Mouse (Mus musculus): Measurements from ENCODE around the gene Cyb561d2. TPM values are rescaled to one million over a fixed set of nuclear protein-coding genes. Genes with fewer than 3 reads are reported as not detected.

Cyb561d2 gene
- polyA plus RNA-seq, 1 experiment from 2014 or later: 33.9 TPM

- H3K9me3 ChIP-seq (replicated peaks): no peaks in the 10 kb centered on the region
- peaks cover 6% of the 10 kb centered on the region; the same call in 1 of the 2 replicates for H3K27me3 ChIP-seq
- no peak overlapping the region for H3K4me2 ChIP-seq
- no peak for ATAC-seq (replicated peaks; ENCODE audit: low FRiP score)
- no peaks in the 10 kb centered on the region for H3K36me3 ChIP-seq
- H3K9ac ChIP-seq: no peak overlapping the region
- H3K27ac ChIP-seq: no peak overlapping the region
- peaks cover 26% of the 10 kb centered on the region for H3K4me1 ChIP-seq
- H3K4me3 ChIP-seq (replicated peaks): no peak overlapping the region
- 81% methylated on average over 19 of the region's 19 CpGs for WGBS
Observed at GRCm38 (mm10) chr9:107504662-107505537, 37.1 kb downstream of the Cyb561d2 start.

DNA sequence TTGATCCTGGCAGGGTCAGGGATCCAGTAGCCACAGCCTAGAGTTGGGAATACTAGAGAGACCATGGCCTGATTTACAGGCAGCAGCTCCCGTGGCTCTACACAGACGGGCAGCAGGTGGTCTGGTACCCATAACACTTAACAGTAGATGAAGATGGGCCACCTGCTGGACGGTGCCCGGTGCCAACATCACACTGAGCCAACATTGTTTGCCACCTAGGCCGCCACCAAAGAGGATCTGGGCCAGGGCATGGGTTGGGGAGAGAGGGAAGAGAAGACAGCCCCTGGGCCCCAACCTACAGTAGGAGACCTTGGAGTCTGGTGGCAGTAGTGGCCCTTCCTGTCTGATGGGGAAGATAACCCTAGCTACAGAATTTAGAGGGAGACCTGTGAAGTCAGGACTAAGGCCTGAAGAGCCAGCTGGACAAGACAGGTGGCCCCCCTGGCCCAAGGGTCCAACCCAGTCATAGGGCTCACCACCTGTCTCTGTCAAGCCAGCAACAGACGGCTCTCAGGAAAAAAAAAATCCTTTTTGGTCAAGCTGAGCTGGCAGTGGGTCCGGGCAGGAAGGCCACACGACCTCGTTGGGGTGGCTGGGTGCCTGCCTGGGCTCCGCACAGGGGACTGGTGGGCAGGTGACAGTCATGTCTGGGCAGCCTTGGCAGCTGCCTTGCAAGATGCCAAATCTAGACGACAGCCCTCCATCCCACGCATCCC, 39.7 kb downstream of the Cyb561d2 start:
- Histone ChIP-seq H3K4me3 (replicated peaks) (no peak overlapping the region), H3K9me3 (replicated peaks) (no peaks in the 10 kb centered on the region), H3K4me1 (peaks cover 7% of the 10 kb centered on the region), H3K27me3 (peaks cover 6% of the 10 kb centered on the region; the same call in 1 of the 2 replicates), H3K9ac (no peak overlapping the region), H3K36me3 (no peaks in the 10 kb centered on the region), H3K4me2 (no peak overlapping the region), H3K27ac (no peak overlapping the region)
- ATAC-seq (replicated peaks; ENCODE audit: low FRiP score): no peak
- 79% methylated on average over 12 of the region's 12 CpGs for WGBS

- no peaks in the 10 kb centered on the region for H3K9me3 ChIP-seq (replicated peaks)
- 70% methylated on average over 3 of the region's 3 CpGs for WGBS
- H3K27ac ChIP-seq: no peak overlapping the region
- H3K4me3 ChIP-seq (replicated peaks): no peak overlapping the region
- H3K4me1 ChIP-seq: peaks cover 5% of the 10 kb centered on the region; the same call in 1 of the 2 replicates
- no peak overlapping the region for H3K4me2 ChIP-seq
- no peak for ATAC-seq (replicated peaks; ENCODE audit: low FRiP score)
- H3K36me3 ChIP-seq: no peaks in the 10 kb centered on the region
- no peak overlapping the region for H3K9ac ChIP-seq
- H3K27me3 ChIP-seq: peaks cover 6% of the 10 kb centered on the region; the same call in 1 of the 2 replicates
Observed at GRCm38 (mm10) chr9:107500708-107501286, 41.2 kb downstream of the Cyb561d2 start.

GRCm38 (mm10) chr9:107496359-107496758, 45.6 kb downstream of the Cyb561d2 start:
- H3K4me3 ChIP-seq (replicated peaks): no peak overlapping the region
- no peak overlapping the region for H3K27ac ChIP-seq
- H3K9ac ChIP-seq: no peak overlapping the region
- H3K27me3 ChIP-seq: no peaks in the 10 kb centered on the region
- no peak overlapping the region for H3K4me2 ChIP-seq
- ATAC-seq (replicated peaks; ENCODE audit: low FRiP score): no peak
- H3K36me3 ChIP-seq: no peaks in the 10 kb centered on the region
- 77% methylated on average over 3 of the region's 3 CpGs for WGBS
- H3K9me3 ChIP-seq (replicated peaks): no peaks in the 10 kb centered on the region
- H3K4me1 ChIP-seq: no peaks in the 10 kb centered on the region

GRCm38 (mm10) chr9:107494238-107494637, 47.8 kb downstream of the Cyb561d2 start:
- no peak overlapping the region for H3K4me2 ChIP-seq
- no peak overlapping the region for H3K9ac ChIP-seq
- no peak for ATAC-seq (replicated peaks; ENCODE audit: low FRiP score)
- no peak overlapping the region for H3K4me3 ChIP-seq (replicated peaks)
- H3K27ac ChIP-seq: no peak overlapping the region
- H3K36me3 ChIP-seq: no peaks in the 10 kb centered on the region
- 77% methylated on average over 12 of the region's 12 CpGs for WGBS
- H3K9me3 ChIP-seq (replicated peaks): no peaks in the 10 kb centered on the region
- H3K27me3 ChIP-seq: no peaks in the 10 kb centered on the region
- no peaks in the 10 kb centered on the region for H3K4me1 ChIP-seq

DNA sequence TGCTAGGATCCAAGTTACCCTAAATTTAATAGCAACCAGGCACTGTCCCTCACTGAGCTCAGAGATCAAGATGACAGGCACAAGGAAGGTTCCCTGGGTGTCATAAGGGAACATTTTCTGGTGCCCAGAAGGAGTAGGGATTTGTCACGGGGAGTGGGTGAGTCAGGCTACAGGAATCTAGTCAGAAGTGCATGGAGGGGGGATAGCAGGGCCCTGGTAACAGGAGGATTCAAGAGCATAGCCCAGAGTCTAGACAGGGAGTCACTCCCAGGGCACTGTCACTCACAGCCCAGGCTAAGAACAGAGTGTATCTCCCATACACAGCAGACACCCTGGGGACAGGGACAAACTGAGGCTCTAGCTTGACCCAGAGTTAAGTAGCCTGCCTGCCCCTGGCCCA, 48.5 kb downstream of the Cyb561d2 start:
- 73% methylated on average over 1 of the region's 1 CpGs for WGBS
- no peak for ATAC-seq (replicated peaks; ENCODE audit: low FRiP score)
- H3K4me3 ChIP-seq (replicated peaks): no peak overlapping the region

DNA sequence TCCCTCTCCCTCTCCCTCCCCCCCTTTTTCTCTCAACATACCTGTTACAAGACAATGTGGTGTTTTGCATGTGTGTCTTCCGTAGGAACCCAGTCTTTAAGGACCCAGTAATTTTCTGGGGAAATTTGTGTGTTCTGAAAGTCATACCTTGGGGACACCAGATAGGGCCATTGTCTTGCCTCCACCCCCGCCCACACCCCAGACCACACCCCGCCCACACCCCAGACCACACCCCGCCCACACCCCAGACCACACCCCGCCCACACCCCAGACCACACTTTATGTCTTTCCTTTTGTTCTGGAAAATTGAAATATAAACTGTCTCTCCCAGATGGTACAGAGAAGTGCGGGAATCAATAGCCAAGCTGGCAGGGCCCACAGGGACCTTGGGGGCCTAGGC, 51.4 kb downstream of the Cyb561d2 start:
- ATAC-seq (replicated peaks; ENCODE audit: low FRiP score): no peak
- Histone ChIP-seq H3K27ac (no peak overlapping the region), H3K4me3 (replicated peaks) (no peak overlapping the region), H3K36me3 (no peaks in the 10 kb centered on the region), H3K4me1 (no peaks in the 10 kb centered on the region), H3K9me3 (replicated peaks) (no peaks in the 10 kb centered on the region), H3K27me3 (no peaks in the 10 kb centered on the region), H3K4me2 (no peak overlapping the region), H3K9ac (no peak overlapping the region)
- 66% methylated on average over 6 of the region's 6 CpGs for WGBS

More for the DNA sequence above, 48.5 kb downstream of the Cyb561d2 start:
- Histone ChIP-seq H3K9me3 (replicated peaks) (no peaks in the 10 kb centered on the region), H3K36me3 (no peaks in the 10 kb centered on the region), H3K9ac (no peak overlapping the region), H3K4me2 (no peak overlapping the region), H3K27ac (no peak overlapping the region), H3K27me3 (no peaks in the 10 kb centered on the region), H3K4me1 (no peaks in the 10 kb centered on the region)

DNA sequence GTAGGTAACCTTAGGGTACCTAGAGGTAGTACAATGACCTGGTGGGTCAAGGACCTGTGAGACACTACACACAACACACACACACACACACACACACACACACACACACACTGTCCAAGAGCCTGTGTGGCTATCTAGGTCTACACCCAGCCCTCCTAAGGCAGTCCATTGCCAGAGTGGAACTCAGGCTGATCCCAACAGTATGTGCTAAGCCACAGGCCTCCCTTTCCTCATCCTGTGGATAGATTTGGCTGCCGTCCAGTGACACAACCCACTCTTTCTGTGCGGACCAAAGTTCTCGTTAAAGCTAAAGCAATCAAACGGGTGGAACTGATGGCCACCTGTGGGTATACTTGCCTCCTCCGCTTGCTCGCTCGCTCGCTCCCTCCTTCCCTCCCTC, 51.8 kb downstream of the Cyb561d2 start:
- Histone ChIP-seq H3K9ac (no peak overlapping the region), H3K4me1 (no peaks in the 10 kb centered on the region), H3K4me3 (replicated peaks) (no peak overlapping the region), H3K27ac (no peak overlapping the region), H3K36me3 (no peaks in the 10 kb centered on the region), H3K9me3 (replicated peaks) (no peaks in the 10 kb centered on the region), H3K27me3 (no peaks in the 10 kb centered on the region), H3K4me2 (no peak overlapping the region)
- WGBS: 43% methylated on average over 8 of the region's 8 CpGs
- no peak for ATAC-seq (replicated peaks; ENCODE audit: low FRiP score)

Other genes with a start within 250 kb of the Cyb561d2 start
- 11.1 and 14.1 TPM in 2 replicates for gene Cish, start 246.2 kb downstream of the Cyb561d2 start, polyA plus RNA-seq (2015; fragmentation: Nextera tagmentation; extraction: Ambion mirVana)
- 10.9 and 11.8 TPM in 2 replicates for gene Hemk1, start 203.8 kb downstream of the Cyb561d2 start, polyA plus RNA-seq (2015; fragmentation: Nextera tagmentation; extraction: Ambion mirVana)
- gene 6430571L13Rik, start 201.6 kb downstream of the Cyb561d2 start, polyA plus RNA-seq (2015; fragmentation: Nextera tagmentation; extraction: Ambion mirVana): 0.81 and 0.90 TPM in 2 replicates
- gene Cacna2d2, start 142.6 kb downstream of the Cyb561d2 start, polyA plus RNA-seq (2015; fragmentation: Nextera tagmentation; extraction: Ambion mirVana): 0.84 and 0.93 TPM in 2 replicates
- gene Tmem115, start 8.2 kb downstream of the Cyb561d2 start, polyA plus RNA-seq (2015; fragmentation: Nextera tagmentation; extraction: Ambion mirVana): 45.0 and 49.4 TPM in 2 replicates
- 44.4 and 46.8 TPM in 2 replicates for gene Nprl2, start within 50 bp of the Cyb561d2 start, polyA plus RNA-seq (2015; fragmentation: Nextera tagmentation; extraction: Ambion mirVana)
- gene Zmynd10, start 5.1 kb upstream of the Cyb561d2 start, polyA plus RNA-seq (2015; fragmentation: Nextera tagmentation; extraction: Ambion mirVana): 1.2 and 2.9 TPM in 2 replicates
- 61.7 and 63.4 TPM in 2 replicates for gene Rassf1, start 9.4 kb upstream of the Cyb561d2 start, polyA plus RNA-seq (2015; fragmentation: Nextera tagmentation; extraction: Ambion mirVana)
- 46.5 and 46.8 TPM in 2 replicates for gene Tusc2, start 21.1 kb upstream of the Cyb561d2 start, polyA plus RNA-seq (2015; fragmentation: Nextera tagmentation; extraction: Ambion mirVana)
- 111 and 117 TPM in 2 replicates for gene Hyal2, start 25.8 kb upstream of the Cyb561d2 start, polyA plus RNA-seq (2015; fragmentation: Nextera tagmentation; extraction: Ambion mirVana)
- 8.6 and 10.5 TPM in 2 replicates for gene Hyal1, start 34.7 kb upstream of the Cyb561d2 start, polyA plus RNA-seq (2015; fragmentation: Nextera tagmentation; extraction: Ambion mirVana)
- 16.0 and 19.3 TPM in 2 replicates for gene Naa80, start 36.7 kb upstream of the Cyb561d2 start, polyA plus RNA-seq (2015; fragmentation: Nextera tagmentation; extraction: Ambion mirVana)
- gene Hyal3, start 38.6 kb upstream of the Cyb561d2 start, polyA plus RNA-seq (2015; fragmentation: Nextera tagmentation; extraction: Ambion mirVana): 1.3 TPM in 2 replicates
- gene Ifrd2, start 45.4 kb upstream of the Cyb561d2 start, polyA plus RNA-seq (2015; fragmentation: Nextera tagmentation; extraction: Ambion mirVana): 47.8 and 55.8 TPM in 2 replicates
- 21.1 and 22.5 TPM in 2 replicates for gene Sema3b, start 67.0 kb upstream of the Cyb561d2 start, polyA plus RNA-seq (2015; fragmentation: Nextera tagmentation; extraction: Ambion mirVana)
- 403 and 424 TPM in 2 replicates for gene Gnai2, start 93.2 kb upstream of the Cyb561d2 start, polyA plus RNA-seq (2015; fragmentation: Nextera tagmentation; extraction: Ambion mirVana)
- gene Slc38a3, start 127.3 kb upstream of the Cyb561d2 start, polyA plus RNA-seq (2015; fragmentation: Nextera tagmentation; extraction: Ambion mirVana): 7.1 and 8.1 TPM in 2 replicates
- 3.9 and 4.6 TPM in 2 replicates for gene Gnat1, start 137.5 kb upstream of the Cyb561d2 start, polyA plus RNA-seq (2015; fragmentation: Nextera tagmentation; extraction: Ambion mirVana)
- 21.3 and 23.9 TPM in 2 replicates for gene Sema3f, start 168.3 kb upstream of the Cyb561d2 start, polyA plus RNA-seq (2015; fragmentation: Nextera tagmentation; extraction: Ambion mirVana)
- 194 and 207 TPM in 2 replicates for gene Rbm5, start 228.8 kb upstream of the Cyb561d2 start, polyA plus RNA-seq (2015; fragmentation: Nextera tagmentation; extraction: Ambion mirVana)

All from kidney, embryonic 15.5 days (tissue).